In the genomic region with DNA sequence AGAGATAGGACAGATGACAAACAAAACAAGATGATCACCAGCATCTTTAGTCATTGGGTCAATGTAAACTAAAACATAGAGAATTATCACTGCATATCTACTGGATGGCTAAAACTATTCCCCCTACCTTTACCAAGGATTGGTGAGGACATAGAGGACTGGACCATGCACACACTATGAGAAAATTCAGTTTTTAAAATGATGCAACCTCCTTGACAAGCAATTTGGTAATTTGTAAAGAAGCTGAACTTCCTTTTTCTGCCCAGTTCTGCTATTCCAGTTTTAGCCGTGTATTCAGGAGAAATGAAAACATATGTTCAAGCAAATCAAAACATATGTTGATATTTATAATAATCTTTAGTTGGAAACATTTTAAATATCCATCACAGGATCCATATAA, we compare ENCODE assay signal across 18 mouse cellular contexts.
"Had no signal": no experiment of that assay in that cellular context is flagged by ENCODE, and none has a peak within 500 bp of the region (broad histone marks: within the 10 kb centered on the region; RNA-seq: fewer than 3 reads in every experiment).

No protein-coding gene starts in this region.

- ATAC-seq: hindbrain, embryonic 16.5 days; inflammation-experienced regulatory T-cells, adult 6 months; intestine, embryonic 15.5 days; intestine, postnatal 0 days; liver, embryonic 12.5 days had no signal

- DNase-seq: gastrocnemius, adult 2 months; gastrocnemius, postnatal 14 days; gastrocnemius, postnatal 36 days; heart, adult 18-20 months; heart, postnatal 10 days; heart, postnatal 4 days; kidney, adult 18-20 months; kidney, adult 8-10 months; kidney, postnatal 14 days; kidney, postnatal 36 days; layer of hippocampus, adult 9-11 months; layer of hippocampus, postnatal 36 days; left cerebral cortex, postnatal 4 days had no signal
